7 mouse cellular contexts compared by ENCODE assay signal in genomic region chr5:146832769-146833448, GRCm38 (mm10). TPM values are rescaled to one million over a fixed set of nuclear protein-coding genes. Genes with fewer than 3 reads are reported as not detected.
DNase-seq lines count a peak whose midpoint lies in the region; ATAC-seq lines count a peak whose summit lies in the region.

Gene Rpl21 (plus strand): TSS chr5:146832890.

- H3K4me1 ChIP-seq in intestine, embryonic 16.5 days (ENCODE audit: control insufficient read depth, insufficient read depth, low read length): peaks cover 5% of the 10 kb centered on the region
- H3K4me1 ChIP-seq in midbrain, embryonic 11.5 days (ENCODE audit: control insufficient read depth, insufficient read depth, low read length): peaks cover 5% of the 10 kb centered on the region; the same call in 1 of the 2 replicates

- intact Hi-C loops in left cerebral cortex, postnatal 36 days (cut with DNase I): loop anchor here (2.0 kb wide), 2 partner anchors 38 to 68 kb away; partner anchors contain the start of gene Usp12

- H3K9me3 ChIP-seq in intestine, embryonic 16.5 days (ENCODE audit: control insufficient read depth, low read length): no peaks in the 10 kb centered on the region
- no peaks in the 10 kb centered on the region for H3K9me3 ChIP-seq in midbrain, embryonic 11.5 days (ENCODE audit: control insufficient read depth, low read length)

- WGBS in intestine, embryonic 16.5 days: under 1% methylated on average over 60 of the region's 60 CpGs
- under 1% methylated on average over 60 of the region's 60 CpGs for WGBS in midbrain, embryonic 11.5 days

- peak within 1 kb of the TSS; percentile 74 for H3K4me3 ChIP-seq in intestine, embryonic 16.5 days (ENCODE audit: low read length)
- H3K4me3 ChIP-seq in midbrain, embryonic 11.5 days (ENCODE audit: low read depth, low read length): peak within 1 kb of the TSS; percentile 95

- peak within 1 kb of the TSS; percentile 78 for H3K27ac ChIP-seq in intestine, embryonic 16.5 days (ENCODE audit: low read length)
- peak within 1 kb of the TSS; percentile 72 for H3K27ac ChIP-seq in midbrain, embryonic 11.5 days (ENCODE audit: low read depth, low read length)

- H3K27me3 ChIP-seq in intestine, embryonic 16.5 days (replicated peaks; ENCODE audit: control insufficient read depth, insufficient read depth, low read length): no peaks in the 10 kb centered on the region
- no peaks in the 10 kb centered on the region for H3K27me3 ChIP-seq in midbrain, embryonic 11.5 days (ENCODE audit: control insufficient read depth, insufficient read depth, low read length)

- DNase-seq in adrenal gland, adult 8-10 months: peak; percentile 92
- DNase-seq in embryo, embryonic 9.5 days (ENCODE audit: extremely low spot score): peak; percentile 96
- DNase-seq in gastrocnemius, postnatal 4 days (ENCODE audit: low spot score in 2 of 2): peak; percentile 82 to 94
- peak; percentile 95 to 97 for DNase-seq in left cerebral cortex, postnatal 36 days (ENCODE audit: low spot score in 2 of 2)
- DNase-seq in midbrain, embryonic 11.5 days (ENCODE audit: low spot score, missing footprints): peak; percentile 100
- peak; percentile 96 for DNase-seq in skeletal muscle tissue, adult 2 months (ENCODE audit: low read depth, low spot score)

- peak within 1 kb of the TSS; percentile 99 for H3K9ac ChIP-seq in intestine, embryonic 16.5 days (ENCODE audit: low read depth, low read length)
- peak within 1 kb of the TSS; percentile 98 for H3K9ac ChIP-seq in midbrain, embryonic 11.5 days (ENCODE audit: low read length)

- H3K4me2 ChIP-seq in intestine, embryonic 16.5 days (ENCODE audit: low read depth, low read length): peak within 1 kb of the TSS; percentile 75
- peak within 1 kb of the TSS; percentile 70 for H3K4me2 ChIP-seq in midbrain, embryonic 11.5 days

- peaks cover 10% of the 10 kb centered on the region; the same call in 1 of the 2 replicates for H3K36me3 ChIP-seq in intestine, embryonic 16.5 days (ENCODE audit: control insufficient read depth, insufficient read depth, low read length)
- H3K36me3 ChIP-seq in midbrain, embryonic 11.5 days (ENCODE audit: control insufficient read depth, insufficient read depth, low read length): peaks cover 19% of the 10 kb centered on the region

- ATAC-seq in intestine, embryonic 16.5 days: peak; percentile 98
- ATAC-seq in midbrain, embryonic 11.5 days (ENCODE audit: low FRiP score): peak; percentile 98

RNA-seq across cellular contexts. Expression of gene Rpl21, which starts in this region (rescaled TPM):
- total RNA-seq in adrenal gland, adult 8-10 months (2022): 100 to 1,000 TPM; 199 to 341 (median 261) TPM
- total RNA-seq in gastrocnemius, postnatal 4 days (2021): 100 to 1,000 TPM; 307 to 331 TPM
- polyA plus RNA-seq in intestine, embryonic 16.5 days (2015; fragmentation: Nextera tagmentation; extraction: Ambion mirVana): 455 and 503 TPM in 2 replicates
- 100 to 1,000 TPM; 164 to 189 TPM for total RNA-seq in left cerebral cortex, postnatal 36 days (2021)
- 495 and 509 TPM in 2 replicates for polyA plus RNA-seq in midbrain, embryonic 11.5 days (2014; fragmentation: Nextera tagmentation; extraction: Ambion mirVana)

Comparison
In these comparisons a context has a peak if more than half of its experiments do, and no peak if none do; other contexts are left out.
1. Peak in every context shown above with its lines: DNase-seq, ATAC-seq, H3K4me3 ChIP-seq and H3K27ac ChIP-seq.